Mouse (Mus musculus): ENCODE results near the gene Cyp4v3. TPM values are rescaled to one million over a fixed set of nuclear protein-coding genes. Genes with fewer than 3 reads are reported as not detected.

Gene Cyp4v3
- polyA plus RNA-seq, 1 experiment from 2014 or later: 1.7 TPM

- H3K4me1 ChIP-seq (ENCODE audit: control insufficient read depth, insufficient read depth, low read length): no peaks in the 10 kb centered on the region
- WGBS: 92% methylated on average over 4 of the region's 4 CpGs
- no peak for ATAC-seq (ENCODE audit: low FRiP score, low TSS enrichment)
- peaks cover 3% of the 10 kb centered on the region; the same call in 1 of the 2 replicates for H3K9me3 ChIP-seq (ENCODE audit: control insufficient read depth, low read length)
- H3K27ac ChIP-seq (replicated peaks; ENCODE audit: low read depth, low read length): no peak overlapping the region
- H3K9ac ChIP-seq (replicated peaks; ENCODE audit: low read length): no peak overlapping the region
- no peaks in the 10 kb centered on the region for H3K36me3 ChIP-seq (ENCODE audit: control insufficient read depth, insufficient read depth, low read length)
- no peak for DNase-seq
- no peak overlapping the region for H3K4me3 ChIP-seq (replicated peaks; ENCODE audit: low read depth, low read length)
- H3K27me3 ChIP-seq (ENCODE audit: control insufficient read depth, insufficient read depth, low read length): no peaks in the 10 kb centered on the region
- no peak overlapping the region for H3K4me2 ChIP-seq (ENCODE audit: low read length)
Measured at GRCm38 (mm10) chr8:45267611-45268391, 65.2 kb downstream of the Cyp4v3 start.

- Histone ChIP-seq H3K4me1 (ENCODE audit: control insufficient read depth, insufficient read depth, low read length) (no peaks in the 10 kb centered on the region), H3K27me3 (ENCODE audit: control insufficient read depth, insufficient read depth, low read length) (no peaks in the 10 kb centered on the region), H3K4me2 (ENCODE audit: low read length) (no peak overlapping the region), H3K36me3 (ENCODE audit: control insufficient read depth, insufficient read depth, low read length) (no peaks in the 10 kb centered on the region), H3K9ac (replicated peaks; ENCODE audit: low read length) (no peak overlapping the region), H3K27ac (replicated peaks; ENCODE audit: low read depth, low read length) (no peak overlapping the region), H3K4me3 (replicated peaks; ENCODE audit: low read depth, low read length) (no peak overlapping the region), H3K9me3 (ENCODE audit: control insufficient read depth, low read length) (peaks cover 3% of the 10 kb centered on the region; the same call in 1 of the 2 replicates)
- WGBS: 49% methylated on average over 8 of the region's 8 CpGs
- DNase-seq (no peak), ATAC-seq (ENCODE audit: low FRiP score, low TSS enrichment) (no peak)
Measured at GRCm38 (mm10) chr8:45266993-45267392, 66.0 kb downstream of the Cyp4v3 start.

GRCm38 (mm10) chr8:45264918-45265317 lies 68.1 kb downstream of the Cyp4v3 start:
- DNase-seq (no peak), ATAC-seq (ENCODE audit: low FRiP score, low TSS enrichment) (no peak)
- Histone ChIP-seq H3K27me3 (ENCODE audit: control insufficient read depth, insufficient read depth, low read length) (no peaks in the 10 kb centered on the region), H3K9me3 (ENCODE audit: control insufficient read depth, low read length) (peaks cover 3% of the 10 kb centered on the region; the same call in 1 of the 2 replicates), H3K27ac (replicated peaks; ENCODE audit: low read depth, low read length) (no peak overlapping the region), H3K4me2 (ENCODE audit: low read length) (no peak overlapping the region), H3K9ac (replicated peaks; ENCODE audit: low read length) (no peak overlapping the region), H3K36me3 (ENCODE audit: control insufficient read depth, insufficient read depth, low read length) (no peaks in the 10 kb centered on the region), H3K4me1 (ENCODE audit: control insufficient read depth, insufficient read depth, low read length) (no peaks in the 10 kb centered on the region), H3K4me3 (replicated peaks; ENCODE audit: low read depth, low read length) (no peak overlapping the region)
- 93% methylated on average over 4 of the region's 4 CpGs for WGBS

GRCm38 (mm10) chr8:45262851-45263250 lies 70.2 kb downstream of the Cyp4v3 start:
- no peak overlapping the region for H3K4me2 ChIP-seq (ENCODE audit: low read length)
- 88% methylated on average over 3 of the region's 3 CpGs for WGBS
- no peak overlapping the region for H3K9ac ChIP-seq (replicated peaks; ENCODE audit: low read length)
- ATAC-seq (ENCODE audit: low FRiP score, low TSS enrichment) (no peak), DNase-seq (no peak)
- H3K4me1 ChIP-seq (ENCODE audit: control insufficient read depth, insufficient read depth, low read length): no peaks in the 10 kb centered on the region
- H3K9me3 ChIP-seq (ENCODE audit: control insufficient read depth, low read length): peaks cover 3% of the 10 kb centered on the region; the same call in 1 of the 2 replicates
- H3K36me3 ChIP-seq (ENCODE audit: control insufficient read depth, insufficient read depth, low read length): no peaks in the 10 kb centered on the region
- H3K27ac ChIP-seq (replicated peaks; ENCODE audit: low read depth, low read length): no peak overlapping the region
- H3K4me3 ChIP-seq (replicated peaks; ENCODE audit: low read depth, low read length): no peak overlapping the region
- H3K27me3 ChIP-seq (ENCODE audit: control insufficient read depth, insufficient read depth, low read length): no peaks in the 10 kb centered on the region

- Histone ChIP-seq H3K4me3 (replicated peaks; ENCODE audit: low read depth, low read length) (no peak within 1 kb of the TSS), H3K36me3 (ENCODE audit: control insufficient read depth, insufficient read depth, low read length) (no peaks in the 10 kb centered on the region), H3K4me1 (ENCODE audit: control insufficient read depth, insufficient read depth, low read length) (no peaks in the 10 kb centered on the region), H3K27me3 (ENCODE audit: control insufficient read depth, insufficient read depth, low read length) (no peaks in the 10 kb centered on the region), H3K4me2 (ENCODE audit: low read length) (no peak within 1 kb of the TSS), H3K9me3 (ENCODE audit: control insufficient read depth, low read length) (peaks cover 3% of the 10 kb centered on the region; the same call in 1 of the 2 replicates), H3K27ac (replicated peaks; ENCODE audit: low read depth, low read length) (no peak within 1 kb of the TSS), H3K9ac (replicated peaks; ENCODE audit: low read length) (no peak within 1 kb of the TSS)
- ATAC-seq (ENCODE audit: low FRiP score, low TSS enrichment) (no peak), DNase-seq (no peak)
- 91% methylated on average over 10 of the region's 10 CpGs for WGBS
Measured at GRCm38 (mm10) chr8:45261920-45262319, 71.1 kb downstream of the Cyp4v3 start, which contains the start of gene F11. Gene F11 (minus strand): TSS chr8:45262031.

GRCm38 (mm10) chr8:45258421-45258820 lies 74.6 kb downstream of the Cyp4v3 start:
- ATAC-seq (ENCODE audit: low FRiP score, low TSS enrichment) (no peak), DNase-seq (no peak)
- H3K4me1 ChIP-seq (ENCODE audit: control insufficient read depth, insufficient read depth, low read length): no peaks in the 10 kb centered on the region
- H3K36me3 ChIP-seq (ENCODE audit: control insufficient read depth, insufficient read depth, low read length): no peaks in the 10 kb centered on the region
- H3K27me3 ChIP-seq (ENCODE audit: control insufficient read depth, insufficient read depth, low read length): no peaks in the 10 kb centered on the region
- H3K4me3 ChIP-seq (replicated peaks; ENCODE audit: low read depth, low read length): no peak overlapping the region
- H3K9me3 ChIP-seq (ENCODE audit: control insufficient read depth, low read length): no peaks in the 10 kb centered on the region
- H3K9ac ChIP-seq (replicated peaks; ENCODE audit: low read length): no peak overlapping the region
- 82% methylated on average over 8 of the region's 8 CpGs for WGBS
- no peak overlapping the region for H3K4me2 ChIP-seq (ENCODE audit: low read length)
- no peak overlapping the region for H3K27ac ChIP-seq (replicated peaks; ENCODE audit: low read depth, low read length)

GRCm38 (mm10) chr8:45255040-45255439 lies 78.0 kb downstream of the Cyp4v3 start:
- ATAC-seq (ENCODE audit: low FRiP score, low TSS enrichment) (no peak), DNase-seq (no peak)
- no peaks in the 10 kb centered on the region for H3K9me3 ChIP-seq (ENCODE audit: control insufficient read depth, low read length)
- WGBS: 89% methylated on average over 12 of the region's 12 CpGs
- H3K4me1 ChIP-seq (ENCODE audit: control insufficient read depth, insufficient read depth, low read length): no peaks in the 10 kb centered on the region
- H3K4me2 ChIP-seq (ENCODE audit: low read length): no peak overlapping the region
- H3K4me3 ChIP-seq (replicated peaks; ENCODE audit: low read depth, low read length): no peak overlapping the region
- no peak overlapping the region for H3K9ac ChIP-seq (replicated peaks; ENCODE audit: low read length)
- no peaks in the 10 kb centered on the region for H3K36me3 ChIP-seq (ENCODE audit: control insufficient read depth, insufficient read depth, low read length)
- H3K27ac ChIP-seq (replicated peaks; ENCODE audit: low read depth, low read length): no peak overlapping the region
- H3K27me3 ChIP-seq (ENCODE audit: control insufficient read depth, insufficient read depth, low read length): no peaks in the 10 kb centered on the region
